Mouse (Mus musculus) liver, embryonic 13.5 days (tissue): ENCODE data around the gene Kctd6. TPM values are rescaled to one million over a fixed set of nuclear protein-coding genes. Genes with fewer than 3 reads are reported as not detected.

Experiments
- ATAC-seq: fragments of 200-750 bp; cut with Nextera tagmentation; 2 replicates; pipeline ENCODE4 v1.8.0; 2017; ENCODE audit warnings: low read depth, mild to moderate bottlenecking, moderate number of reproducible peaks, moderate library complexity
- DNase-seq: peaks from one replicate; pipeline ENCODE4 v3.0.0; 2022
- H3K27ac ChIP-seq: fragments of 300-500 bp; sonication (generic); 2 replicates; pipeline ENCODE4 v1.5.1; 2015; ENCODE audit warnings: moderate library complexity, mild to moderate bottlenecking, inconsistent platforms
- H3K27me3 ChIP-seq: fragments of 300-500 bp; sonication (generic); 2 replicates; pipeline ENCODE4 v1.6.1; 2015; ENCODE audit warnings: mild to moderate bottlenecking, inconsistent platforms
- H3K36me3 ChIP-seq: fragments of 300-500 bp; sonication (generic); 2 replicates; pipeline ENCODE4 v1.6.1; 2015; ENCODE audit warnings: mild to moderate bottlenecking, inconsistent platforms
- H3K4me1 ChIP-seq: fragments of 300-500 bp; sonication (generic); replicated peaks from 2 replicates; pipeline ENCODE4 v1.6.1; 2015; ENCODE audit warnings: inconsistent platforms
- H3K4me2 ChIP-seq: fragments of 300-500 bp; sonication (generic); 2 replicates; pipeline ENCODE4 v1.6.1; 2015; ENCODE audit warnings: inconsistent platforms, mild to moderate bottlenecking, moderate library complexity
- H3K4me3 ChIP-seq: fragments of 300-500 bp; sonication (generic); replicated peaks from 2 replicates; pipeline ENCODE4 v1.5.1; 2015; ENCODE audit warnings: mild to moderate bottlenecking, inconsistent platforms
- H3K9ac ChIP-seq: fragments of 300-500 bp; sonication (generic); 2 replicates; pipeline ENCODE4 v1.6.1; 2015; ENCODE audit warnings: mild to moderate bottlenecking, inconsistent platforms
- H3K9me3 ChIP-seq: fragments of 300-500 bp; sonication (generic); replicated peaks from 2 replicates; pipeline ENCODE4 v1.6.1; 2016; ENCODE audit warnings: inconsistent platforms
- WGBS: fragments of 180-500 bp; shearing (Covaris S2); methylation state at CpG from one replicate; pipeline ENCODE4 v1.1.7; 2015; ENCODE audit not compliant: insufficient replicate concordance; 5-methylcytosine and 5-hydroxymethylcytosine counted together
- polyA plus RNA-seq: library from polyadenylated mRNA; unstranded; fragments of >200 nt; fragmentation: Nextera tagmentation; extraction: Ambion mirVana; gene quantifications from 2 replicates; pipeline ENCODE4 v1.2.1, GENCODE M21; 2015

Gene Kctd6
- polyA plus RNA-seq, 1 experiment from 2014 or later = 4.9 TPM

DNA sequence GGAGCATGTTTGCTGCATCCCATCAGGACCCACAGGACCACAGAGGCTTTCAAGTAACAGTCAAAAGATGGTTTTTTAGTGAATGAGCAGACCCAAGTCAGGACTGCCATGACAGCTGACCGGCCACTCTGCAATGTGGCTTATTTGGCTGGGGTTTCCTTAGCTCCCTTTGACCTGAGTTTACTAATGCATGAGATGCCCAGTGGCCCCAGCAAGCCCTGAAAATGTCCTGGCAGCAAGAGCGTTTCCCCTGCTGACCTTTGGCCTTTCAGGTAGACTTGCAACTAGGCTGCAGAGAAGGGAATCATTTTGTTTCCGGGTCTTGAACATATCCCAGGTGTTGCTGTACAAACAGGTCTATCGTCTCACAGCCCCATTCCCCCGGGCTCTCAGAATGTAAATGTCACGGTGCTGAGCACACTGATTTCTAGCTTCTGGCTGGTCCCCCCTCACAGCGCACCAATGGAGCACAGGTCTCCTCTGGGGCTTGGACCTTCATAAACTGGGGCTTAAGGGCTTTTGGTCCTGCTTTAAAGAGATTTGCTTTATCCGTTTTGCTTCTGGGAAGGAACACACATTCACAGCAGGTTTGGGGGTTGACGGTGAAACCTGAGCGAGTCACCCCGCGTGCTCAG, 22.5 kb upstream of the Kctd6 start:
- Histone ChIP-seq H3K27me3 (no peaks in the 10 kb centered on the region), H3K4me2 (no peak overlapping the region), H3K27ac (no peak overlapping the region), H3K9ac (no peak overlapping the region), H3K9me3 (no peaks in the 10 kb centered on the region), H3K4me1 (no peaks in the 10 kb centered on the region), H3K4me3 (no peak overlapping the region), H3K36me3 (no peaks in the 10 kb centered on the region)
- WGBS = 67% methylated on average over 12 of the region's 12 CpGs
- no peak for ATAC-seq
- DNase-seq = no peak

DNA sequence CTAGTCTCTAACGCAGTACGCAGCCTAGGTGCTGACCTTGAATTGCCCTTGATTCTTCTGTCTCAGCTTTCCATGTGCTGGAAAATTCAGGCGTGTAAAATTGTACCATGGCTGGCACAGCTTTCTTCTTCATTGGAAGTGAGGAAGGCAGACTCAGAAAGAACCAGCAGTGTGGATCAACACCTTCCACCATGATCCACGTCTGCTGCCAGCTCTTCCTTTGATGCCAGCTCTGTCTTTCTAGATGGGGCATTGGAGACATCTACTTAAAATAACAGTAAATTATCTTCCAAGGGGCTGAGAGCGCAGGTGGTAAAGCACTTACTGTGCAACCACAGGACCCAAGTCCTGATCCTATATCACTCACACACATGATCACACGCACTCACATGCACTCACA, 21.2 kb upstream of the Kctd6 start:
- no peaks in the 10 kb centered on the region for H3K9me3 ChIP-seq
- 72% methylated on average over 6 of the region's 6 CpGs for WGBS
- H3K4me2 ChIP-seq = no peak overlapping the region
- H3K27me3 ChIP-seq = no peaks in the 10 kb centered on the region
- DNase-seq = no peak
- no peak for ATAC-seq
- no peak overlapping the region for H3K4me3 ChIP-seq
- H3K36me3 ChIP-seq = no peaks in the 10 kb centered on the region
- no peak overlapping the region for H3K9ac ChIP-seq
- H3K4me1 ChIP-seq = no peaks in the 10 kb centered on the region
- no peak overlapping the region for H3K27ac ChIP-seq

DNA sequence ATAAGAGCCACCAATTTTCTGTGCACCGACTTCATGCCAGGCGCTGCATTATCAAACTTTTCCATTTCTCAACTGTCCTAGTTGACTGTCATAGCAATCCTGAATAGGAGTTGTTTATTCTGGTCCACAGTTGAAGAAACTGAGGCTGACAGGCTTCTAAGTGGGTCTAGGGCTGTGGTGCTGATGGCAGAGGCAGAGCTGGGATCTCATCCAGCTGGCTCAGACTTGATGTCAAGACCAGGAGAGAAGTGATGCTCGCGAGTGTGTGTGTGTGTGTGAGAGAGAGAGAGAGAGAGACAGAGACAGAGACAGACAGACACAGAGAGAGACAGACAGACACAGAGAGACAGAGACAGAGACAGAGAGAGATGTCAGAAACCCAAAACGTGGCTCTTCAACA, 13.2 kb upstream of the Kctd6 start:
- H3K27me3 ChIP-seq = no peaks in the 10 kb centered on the region
- H3K27ac ChIP-seq = no peak overlapping the region
- ATAC-seq = no peak
- no peaks in the 10 kb centered on the region for H3K4me1 ChIP-seq
- H3K9ac ChIP-seq = no peak overlapping the region
- no peaks in the 10 kb centered on the region for H3K9me3 ChIP-seq
- H3K36me3 ChIP-seq = no peaks in the 10 kb centered on the region
- no peak overlapping the region for H3K4me3 ChIP-seq
- no peak overlapping the region for H3K4me2 ChIP-seq
- WGBS = 82% methylated on average over 5 of the region's 5 CpGs
- no peak for DNase-seq

DNA sequence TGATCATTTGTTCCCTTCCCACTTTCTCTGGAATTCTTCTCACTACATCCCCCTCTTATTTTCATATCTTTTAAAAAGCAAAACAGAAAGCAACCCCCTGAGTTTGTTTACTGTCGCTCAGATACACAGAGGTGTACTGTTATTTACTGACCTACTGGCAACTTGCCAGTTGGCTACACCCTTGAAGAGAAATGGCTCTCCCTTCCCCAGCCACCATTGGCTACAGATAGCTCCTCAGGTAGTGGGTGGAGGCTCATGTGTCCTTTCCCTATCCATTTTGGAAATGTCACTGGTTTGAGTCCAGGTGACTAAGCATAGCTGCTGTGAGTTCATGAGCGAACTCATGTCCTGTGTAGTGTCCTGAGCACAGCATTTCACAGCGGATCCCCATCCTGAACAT, 12.2 kb upstream of the Kctd6 start:
- DNase-seq (no peak), ATAC-seq (no peak)
- Histone ChIP-seq H3K9me3 (no peaks in the 10 kb centered on the region), H3K4me2 (no peak overlapping the region), H3K4me1 (no peaks in the 10 kb centered on the region), H3K27ac (no peak overlapping the region), H3K9ac (no peak overlapping the region), H3K4me3 (no peak overlapping the region), H3K36me3 (no peaks in the 10 kb centered on the region), H3K27me3 (no peaks in the 10 kb centered on the region)
- WGBS = 55% methylated on average over 3 of the region's 3 CpGs

DNA sequence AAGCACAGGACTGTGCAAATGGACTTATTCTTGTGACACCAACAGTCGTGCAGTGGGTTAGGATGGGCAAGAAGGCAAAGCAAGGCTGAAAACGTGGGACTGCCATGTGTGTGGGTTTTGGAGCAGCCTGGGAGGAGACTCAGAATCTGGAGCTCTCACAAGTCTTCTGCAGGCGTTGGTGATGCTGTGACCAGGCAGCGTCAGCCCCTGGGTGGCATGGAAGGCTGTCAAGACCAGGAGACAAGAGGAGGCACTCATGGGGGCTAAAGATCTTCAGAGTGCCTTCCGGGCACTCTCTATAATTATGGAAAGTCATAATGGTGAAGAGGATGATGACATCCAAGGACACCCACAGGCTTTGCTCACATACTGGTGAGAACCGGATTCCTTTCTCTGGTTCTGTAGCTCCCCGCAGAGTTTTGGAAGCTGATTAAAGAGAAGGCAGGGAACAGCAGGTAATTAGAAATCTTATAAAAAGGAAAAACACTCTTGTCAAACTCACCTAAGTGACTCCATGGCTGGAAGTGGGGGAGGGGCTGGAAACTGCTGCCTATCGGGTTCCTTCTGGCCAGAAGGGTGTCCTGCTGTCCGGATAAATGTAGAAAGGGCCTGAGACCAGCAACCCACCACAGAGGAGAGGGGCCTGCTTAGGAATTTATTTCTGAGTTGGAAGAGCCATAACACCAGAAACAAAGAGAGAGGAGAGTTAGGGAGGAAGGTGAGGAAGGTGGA, 7.6 kb upstream of the Kctd6 start:
- Histone ChIP-seq H3K36me3 (no peaks in the 10 kb centered on the region), H3K4me3 (no peak overlapping the region), H3K9me3 (no peaks in the 10 kb centered on the region), H3K4me1 (no peaks in the 10 kb centered on the region), H3K4me2 (no peak overlapping the region), H3K27ac (no peak overlapping the region), H3K9ac (no peak overlapping the region), H3K27me3 (no peaks in the 10 kb centered on the region)
- ATAC-seq (no peak), DNase-seq (no peak)
- 47% methylated on average over 9 of the region's 9 CpGs for WGBS

DNA sequence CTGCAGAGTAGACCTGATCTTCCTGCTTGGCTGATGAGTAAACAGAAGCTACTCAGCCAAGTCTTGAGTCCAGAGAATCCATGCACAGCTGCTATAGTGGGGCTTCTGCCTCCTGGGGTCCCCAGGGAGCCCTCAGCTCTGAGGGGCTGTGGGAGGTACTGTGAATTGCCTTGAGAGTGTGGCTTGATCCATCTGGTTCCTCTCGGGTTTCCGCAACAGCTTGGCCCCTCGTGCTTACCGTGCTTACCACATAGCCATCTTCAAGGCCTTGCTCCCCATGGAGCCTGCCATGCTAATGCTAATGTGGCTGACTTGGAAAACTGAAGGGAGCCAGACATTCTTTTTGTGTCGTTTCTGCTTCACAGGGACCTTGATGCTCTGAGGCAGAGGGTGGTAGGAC, 6.8 kb upstream of the Kctd6 start:
- Histone ChIP-seq H3K9me3 (no peaks in the 10 kb centered on the region), H3K4me1 (no peaks in the 10 kb centered on the region), H3K4me3 (no peak overlapping the region), H3K36me3 (no peaks in the 10 kb centered on the region), H3K27ac (no peak overlapping the region), H3K4me2 (no peak overlapping the region), H3K9ac (no peak overlapping the region), H3K27me3 (no peaks in the 10 kb centered on the region)
- DNase-seq = no peak
- ATAC-seq = no peak
- 49% methylated on average over 5 of the region's 5 CpGs for WGBS

DNA sequence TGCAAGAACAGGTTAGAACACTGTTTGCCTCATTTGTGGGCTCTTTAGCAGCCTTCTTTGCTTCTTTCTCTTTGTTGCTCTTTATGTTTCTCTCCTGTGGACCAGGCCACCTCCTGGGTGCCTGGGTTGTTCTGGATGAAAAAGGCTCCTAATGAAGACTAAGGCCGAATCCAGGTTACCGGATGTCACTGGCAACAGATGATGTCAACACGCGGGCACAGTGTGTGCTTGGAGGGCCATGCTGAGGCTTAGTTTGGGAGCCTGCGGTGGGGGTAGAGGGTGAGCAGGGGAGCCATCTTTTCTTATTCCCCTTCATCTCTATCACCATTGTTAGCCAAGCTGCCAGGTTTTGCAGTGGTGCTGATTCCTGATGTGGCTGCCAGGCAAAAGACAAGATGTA, 6.4 kb upstream of the Kctd6 start:
- Histone ChIP-seq H3K9ac (no peak overlapping the region), H3K27ac (no peak overlapping the region), H3K9me3 (no peaks in the 10 kb centered on the region), H3K36me3 (no peaks in the 10 kb centered on the region), H3K4me3 (no peak overlapping the region), H3K4me2 (no peak overlapping the region), H3K4me1 (no peaks in the 10 kb centered on the region), H3K27me3 (no peaks in the 10 kb centered on the region)
- ATAC-seq (no peak), DNase-seq (no peak)
- 73% methylated on average over 5 of the region's 5 CpGs for WGBS

DNA sequence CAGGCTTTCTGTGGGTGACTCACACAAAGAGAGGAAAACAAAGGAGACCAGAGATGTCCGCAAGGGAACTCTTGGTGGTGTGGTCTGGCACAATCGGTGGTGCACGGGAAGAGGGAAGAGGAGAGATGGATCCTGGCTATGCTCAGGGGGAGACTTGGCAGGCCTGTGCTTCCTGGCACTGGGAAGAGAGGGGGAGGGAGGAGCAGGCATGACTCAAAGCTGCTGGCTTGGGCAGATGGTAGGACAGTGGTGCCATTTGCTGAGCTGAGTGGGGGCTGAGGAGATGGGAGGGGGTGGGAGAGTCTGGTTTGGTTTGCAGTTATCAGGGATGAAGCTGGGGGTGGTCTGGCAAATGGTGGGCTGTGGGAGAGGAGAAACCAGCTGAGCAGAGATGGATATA, 5.1 kb upstream of the Kctd6 start:
- no peaks in the 10 kb centered on the region for H3K27me3 ChIP-seq
- WGBS = 65% methylated on average over 3 of the region's 3 CpGs
- ATAC-seq (no peak), DNase-seq (no peak)
- peaks cover 4% of the 10 kb centered on the region for H3K4me1 ChIP-seq
- H3K9me3 ChIP-seq = no peaks in the 10 kb centered on the region
- no peak overlapping the region for H3K27ac ChIP-seq
- H3K9ac ChIP-seq = no peak overlapping the region
- H3K36me3 ChIP-seq = no peaks in the 10 kb centered on the region
- H3K4me3 ChIP-seq = no peak overlapping the region
- no peak overlapping the region for H3K4me2 ChIP-seq

DNA sequence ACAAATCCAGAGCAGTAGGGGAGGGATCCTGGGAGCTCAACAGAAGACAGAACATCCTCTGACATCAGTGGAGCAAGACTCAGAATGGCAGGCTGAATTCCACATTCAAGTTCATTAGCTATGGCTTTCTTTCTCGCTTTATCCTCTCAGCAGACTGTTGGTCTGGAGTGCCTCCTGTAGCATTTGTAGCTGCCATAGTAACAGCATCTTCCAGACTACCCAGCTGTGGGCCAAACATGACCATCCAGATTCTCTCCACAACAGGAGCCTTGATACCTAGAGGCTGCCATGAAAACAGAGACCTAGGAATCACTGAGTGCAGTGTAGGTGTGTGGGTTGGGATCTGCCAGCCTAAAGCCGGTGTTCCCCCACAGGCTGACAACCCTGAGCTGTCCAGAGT, 4.0 kb upstream of the Kctd6 start:
- 79% methylated on average over 2 of the region's 2 CpGs for whole genome bisulfite sequencing
- no peak overlapping the region for H3K27ac ChIP-seq

DNA sequence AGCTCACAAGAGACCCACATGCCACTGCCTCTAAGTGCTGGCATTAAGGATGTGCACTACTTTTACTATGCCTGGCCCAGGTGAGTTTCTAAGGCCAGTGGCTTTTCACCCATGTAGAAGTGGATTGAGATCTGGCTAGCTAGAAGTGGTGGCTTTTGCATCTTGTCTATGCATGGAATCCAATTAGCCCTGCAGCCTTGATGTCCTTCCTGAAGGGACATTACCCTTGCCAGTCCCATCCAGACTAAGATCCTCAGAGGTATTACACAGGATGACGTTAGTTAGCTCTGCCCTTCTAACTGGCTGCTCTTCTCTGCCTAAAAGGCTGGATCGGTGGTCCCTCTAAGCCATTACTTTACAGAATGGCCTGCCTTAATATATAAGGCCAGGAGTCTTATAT, 944 bp upstream of the Kctd6 start:
- H3K36me3 ChIP-seq = no peaks in the 10 kb centered on the region
- H3K27me3 ChIP-seq = no peaks in the 10 kb centered on the region
- ATAC-seq (no peak), DNase-seq (no peak)
- H3K9ac ChIP-seq = no peak overlapping the region
- 67% methylated on average over 2 of the region's 2 CpGs for WGBS
- no peak overlapping the region for H3K27ac ChIP-seq
- peaks cover 26% of the 10 kb centered on the region for H3K4me1 ChIP-seq
- H3K4me3 ChIP-seq = no peak overlapping the region
- no peaks in the 10 kb centered on the region for H3K9me3 ChIP-seq
- no peak overlapping the region for H3K4me2 ChIP-seq

More for the DNA sequence above, 4.0 kb upstream of the Kctd6 start:
- H3K9me3 ChIP-seq = no peaks in the 10 kb centered on the region
- ATAC-seq (no peak), DNase-seq (no peak)
- no peaks in the 10 kb centered on the region for H3K36me3 ChIP-seq
- H3K27me3 ChIP-seq = no peaks in the 10 kb centered on the region
- no peak overlapping the region for H3K4me3 ChIP-seq
- H3K4me1 ChIP-seq = peaks cover 9% of the 10 kb centered on the region
- H3K4me2 ChIP-seq = no peak overlapping the region
- H3K9ac ChIP-seq = no peak overlapping the region

DNA sequence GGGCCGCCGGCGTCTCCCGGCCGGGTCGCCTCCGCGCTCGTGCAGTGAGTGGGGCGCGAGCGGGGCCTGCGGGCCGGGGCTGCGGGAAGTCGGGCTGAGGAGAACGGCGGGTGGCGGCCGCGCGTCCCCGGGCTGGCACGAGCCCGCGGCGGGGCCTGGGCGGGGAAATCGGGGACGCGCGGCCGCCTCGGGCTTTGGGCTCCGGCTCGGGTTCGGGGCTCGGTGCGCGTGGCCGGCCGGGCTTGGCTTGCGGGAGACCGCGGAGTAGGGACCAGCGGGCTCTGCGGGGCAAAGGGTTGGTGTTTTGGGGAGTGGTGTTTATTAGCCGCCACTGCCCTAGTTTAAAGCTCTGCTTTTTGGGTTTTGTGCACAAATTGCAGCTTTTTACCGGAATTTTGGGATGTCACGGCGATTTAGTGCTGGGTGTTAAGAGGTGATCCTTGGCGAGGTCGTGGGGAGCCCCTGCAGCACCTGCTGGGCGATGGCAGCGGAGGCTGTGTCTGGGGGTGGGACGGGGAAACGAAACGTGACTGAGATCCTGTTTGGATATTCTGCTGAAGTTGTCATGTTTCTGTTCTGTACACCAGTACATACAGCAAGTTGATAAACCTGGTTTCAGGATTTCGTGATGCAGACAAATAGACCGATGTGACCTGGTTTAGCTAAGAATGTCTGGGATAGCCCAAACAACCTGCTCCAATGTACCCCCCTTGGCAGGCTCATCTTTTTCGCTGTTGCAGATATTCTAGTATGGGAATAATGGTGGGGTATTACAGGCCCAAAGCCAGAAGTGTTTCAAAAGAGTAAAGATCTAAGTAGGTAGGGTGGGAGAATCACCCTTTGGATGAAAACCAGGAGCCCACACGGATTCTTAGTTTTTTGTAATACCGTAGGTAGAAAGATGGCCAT, 613 bp downstream of the Kctd6 start:
- peak overlapping the region; percentile 91 for H3K9ac ChIP-seq
- H3K4me3 ChIP-seq = peak overlapping the region; percentile 78
- no peaks in the 10 kb centered on the region for H3K9me3 ChIP-seq
- no peaks in the 10 kb centered on the region for H3K27me3 ChIP-seq
- no peaks in the 10 kb centered on the region for H3K36me3 ChIP-seq
- peak overlapping the region; percentile 95 for H3K4me2 ChIP-seq
- 2% methylated on average over 63 of the region's 63 CpGs for WGBS
- peak overlapping the region; percentile 89 for H3K27ac ChIP-seq
- peak; percentile 74 for ATAC-seq
- DNase-seq = peak; percentile 57
- peaks cover 33% of the 10 kb centered on the region for H3K4me1 ChIP-seq
